Mouse (Mus musculus): ENCODE results near the gene Unk. TPM values are rescaled to one million over a fixed set of nuclear protein-coding genes. Genes with fewer than 3 reads are reported as not detected.

The Unk gene
- polyA plus RNA-seq, 1 experiment = 28.1 TPM

- Histone ChIP-seq H3K4me3 (ENCODE audit: insufficient read depth, low read length) (no peak overlapping the region), H3K4me1 (ENCODE audit: control insufficient read depth, insufficient read depth, low read length) (peaks cover 21% of the 10 kb centered on the region), H3K27ac (ENCODE audit: insufficient read depth, low read depth, low read length) (no peak overlapping the region)
- TF ChIP-seq CTCF (IDR thresholded peaks at IDR 0.05; ENCODE audit: low read depth, low read length) = no peak
- TF ChIP-seq POLR2A (IDR thresholded peaks at IDR 0.05; ENCODE audit: borderline replicate concordance, low read depth, low read length) = no peak
Measured at GRCm38 (mm10) chr11:116103572-116103971, 73.5 kb downstream of the Unk start.

DNA sequence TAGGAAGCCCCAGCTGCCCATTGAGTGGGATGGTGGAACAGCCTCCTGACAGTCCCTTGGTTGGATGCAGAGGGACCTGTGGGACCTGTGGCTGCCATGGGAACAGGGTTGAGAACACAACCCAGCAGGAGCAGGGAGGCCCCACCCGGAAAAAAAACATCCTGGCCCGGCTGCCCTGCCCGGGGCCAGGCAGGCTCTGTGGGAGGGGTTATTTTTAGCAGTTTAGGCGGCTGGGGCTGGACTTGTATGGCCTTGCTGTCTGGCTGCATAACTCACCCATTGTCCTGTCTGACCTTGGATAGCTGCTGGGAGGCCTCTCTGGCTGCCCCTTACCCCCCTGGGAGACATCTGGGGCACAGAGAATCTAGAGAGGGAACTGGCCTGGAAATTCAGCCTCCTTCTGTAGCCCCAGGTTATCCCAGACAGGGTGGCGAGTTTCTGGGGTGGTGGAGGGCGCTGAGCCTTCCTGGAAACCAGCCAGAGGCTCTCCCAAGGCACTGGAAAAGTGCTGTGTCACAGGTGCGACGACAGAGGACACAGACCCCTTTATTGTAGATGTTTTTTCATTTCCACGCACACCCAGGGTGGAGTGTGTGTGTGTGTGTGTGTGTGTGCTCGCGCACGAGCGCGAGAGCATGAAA lies 74.0 kb downstream of the Unk start:
- TF ChIP-seq POLR2A (IDR thresholded peaks at IDR 0.05; ENCODE audit: borderline replicate concordance, low read depth, low read length) (no peak), CTCF (IDR thresholded peaks at IDR 0.05; ENCODE audit: low read depth, low read length) (no peak)
- Histone ChIP-seq H3K4me3 (ENCODE audit: insufficient read depth, low read length) (no peak overlapping the region), H3K27ac (ENCODE audit: insufficient read depth, low read depth, low read length) (no peak overlapping the region), H3K4me1 (ENCODE audit: control insufficient read depth, insufficient read depth, low read length) (peaks cover 23% of the 10 kb centered on the region)

DNA sequence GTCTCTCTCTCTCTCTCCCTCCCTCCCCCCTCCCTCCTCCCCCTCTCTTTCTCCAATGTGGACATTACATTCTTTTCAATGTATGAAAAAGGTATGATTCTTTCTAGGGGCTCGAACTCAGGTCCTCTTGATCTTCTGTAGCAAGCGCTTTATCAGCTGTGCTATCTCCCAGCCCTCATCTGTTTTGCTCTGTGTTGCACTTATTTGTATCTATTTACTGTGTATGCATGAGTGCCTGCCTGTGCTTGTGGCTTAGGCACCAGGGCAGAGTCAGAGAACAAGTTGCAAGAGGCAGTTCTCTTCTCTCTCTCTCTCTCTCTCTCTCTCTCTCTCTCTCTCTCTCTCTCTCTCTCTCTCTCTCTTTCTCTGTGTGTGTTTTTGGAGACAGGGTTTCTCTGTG lies 74.9 kb downstream of the Unk start:
- peaks cover 20% of the 10 kb centered on the region for H3K4me1 ChIP-seq (ENCODE audit: control insufficient read depth, insufficient read depth, low read length)
- no peak overlapping the region for H3K27ac ChIP-seq (ENCODE audit: insufficient read depth, low read depth, low read length)
- no peak for TF ChIP-seq CTCF (IDR thresholded peaks at IDR 0.05; ENCODE audit: low read depth, low read length)
- no peak for TF ChIP-seq POLR2A (IDR thresholded peaks at IDR 0.05; ENCODE audit: borderline replicate concordance, low read depth, low read length)
- H3K4me3 ChIP-seq (ENCODE audit: insufficient read depth, low read length) = no peak overlapping the region

- Histone ChIP-seq H3K4me1 (ENCODE audit: control insufficient read depth, insufficient read depth, low read length) (peaks cover 19% of the 10 kb centered on the region), H3K27ac (ENCODE audit: insufficient read depth, low read depth, low read length) (no peak overlapping the region), H3K4me3 (ENCODE audit: insufficient read depth, low read length) (no peak overlapping the region)
- no peak for TF ChIP-seq CTCF (IDR thresholded peaks at IDR 0.05; ENCODE audit: low read depth, low read length)
- TF ChIP-seq POLR2A (IDR thresholded peaks at IDR 0.05; ENCODE audit: borderline replicate concordance, low read depth, low read length) = no peak
Measured at GRCm38 (mm10) chr11:116106154-116106962, 76.2 kb downstream of the Unk start.

DNA sequence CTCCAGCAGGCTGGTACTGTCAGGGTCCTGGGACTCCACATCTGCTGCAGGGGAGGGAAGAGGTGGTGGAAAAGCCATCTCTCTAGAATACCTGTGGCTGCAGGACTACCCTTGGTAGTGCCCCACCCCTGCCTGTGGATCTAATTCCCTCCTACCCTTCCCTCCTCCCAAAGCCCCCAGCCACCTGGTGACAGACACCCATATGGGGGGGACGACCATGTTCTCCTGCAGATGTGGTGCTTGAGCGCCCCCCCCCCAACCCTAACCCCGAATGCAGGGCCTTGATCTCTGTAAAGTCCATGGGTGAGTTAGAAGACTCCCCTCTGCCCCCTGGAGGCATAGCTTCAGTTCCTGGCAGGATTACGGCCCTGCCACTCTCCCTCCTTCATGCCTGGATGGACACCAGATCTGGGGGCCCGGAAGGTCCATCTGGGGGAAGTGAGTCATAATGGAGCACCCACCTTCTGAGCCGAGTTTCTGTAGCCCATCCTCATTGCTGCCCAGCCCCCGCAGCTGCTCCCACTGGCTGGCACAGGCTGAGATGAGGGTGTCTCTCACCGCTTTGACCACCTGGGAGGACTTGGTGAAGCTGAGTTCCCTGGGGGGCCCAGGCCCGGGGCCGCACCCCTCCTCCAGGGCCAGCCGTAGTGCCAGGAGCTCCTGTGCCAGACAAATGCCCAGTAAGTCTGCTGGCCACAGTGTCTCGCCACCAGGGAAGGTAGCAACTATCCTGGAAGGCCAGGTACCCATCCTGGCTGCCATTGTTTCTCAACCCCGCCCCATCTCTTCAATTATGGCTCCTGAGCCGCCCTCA lies 77.0 kb downstream of the Unk start:
- H3K4me3 ChIP-seq (ENCODE audit: insufficient read depth, low read length) = no peak overlapping the region

DNA sequence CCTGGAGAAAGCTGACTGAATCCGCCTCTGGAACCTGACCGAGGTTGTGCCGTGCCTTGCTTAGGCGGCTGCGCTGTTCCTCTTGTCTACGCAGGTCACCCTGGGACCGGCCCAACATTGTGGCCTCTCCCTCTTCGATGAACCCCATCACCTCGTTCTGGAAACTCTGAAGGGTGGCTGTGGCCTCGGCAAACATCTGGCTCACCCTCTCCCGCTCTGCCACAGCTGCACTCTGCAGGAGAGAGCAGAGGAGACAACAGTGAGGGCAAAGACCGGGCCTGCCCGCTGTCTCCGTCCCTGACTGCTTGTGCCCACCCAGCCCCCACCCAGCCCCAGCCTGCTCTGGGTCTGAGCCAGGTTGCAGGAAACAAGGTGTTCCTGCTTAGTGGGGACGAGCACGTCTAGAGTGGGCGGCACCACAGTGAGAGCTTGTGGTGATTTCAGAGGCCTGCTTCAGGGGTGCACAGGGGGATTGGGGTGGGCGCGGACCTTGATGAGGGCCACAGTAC lies 77.7 kb downstream of the Unk start:
- Histone ChIP-seq H3K4me1 (ENCODE audit: control insufficient read depth, insufficient read depth, low read length) (peaks cover 28% of the 10 kb centered on the region), H3K4me3 (ENCODE audit: insufficient read depth, low read length) (no peak overlapping the region), H3K27ac (ENCODE audit: insufficient read depth, low read depth, low read length) (no peak overlapping the region)
- TF ChIP-seq CTCF (IDR thresholded peaks at IDR 0.05; ENCODE audit: low read depth, low read length) = no peak
- no peak for TF ChIP-seq POLR2A (IDR thresholded peaks at IDR 0.05; ENCODE audit: borderline replicate concordance, low read depth, low read length)

More for the DNA sequence above, 77.0 kb downstream of the Unk start:
- TF ChIP-seq POLR2A (IDR thresholded peaks at IDR 0.05; ENCODE audit: borderline replicate concordance, low read depth, low read length) (no peak), CTCF (IDR thresholded peaks at IDR 0.05; ENCODE audit: low read depth, low read length) (no peak)
- H3K27ac ChIP-seq (ENCODE audit: insufficient read depth, low read depth, low read length) = no peak overlapping the region
- peaks cover 27% of the 10 kb centered on the region for H3K4me1 ChIP-seq (ENCODE audit: control insufficient read depth, insufficient read depth, low read length)

DNA sequence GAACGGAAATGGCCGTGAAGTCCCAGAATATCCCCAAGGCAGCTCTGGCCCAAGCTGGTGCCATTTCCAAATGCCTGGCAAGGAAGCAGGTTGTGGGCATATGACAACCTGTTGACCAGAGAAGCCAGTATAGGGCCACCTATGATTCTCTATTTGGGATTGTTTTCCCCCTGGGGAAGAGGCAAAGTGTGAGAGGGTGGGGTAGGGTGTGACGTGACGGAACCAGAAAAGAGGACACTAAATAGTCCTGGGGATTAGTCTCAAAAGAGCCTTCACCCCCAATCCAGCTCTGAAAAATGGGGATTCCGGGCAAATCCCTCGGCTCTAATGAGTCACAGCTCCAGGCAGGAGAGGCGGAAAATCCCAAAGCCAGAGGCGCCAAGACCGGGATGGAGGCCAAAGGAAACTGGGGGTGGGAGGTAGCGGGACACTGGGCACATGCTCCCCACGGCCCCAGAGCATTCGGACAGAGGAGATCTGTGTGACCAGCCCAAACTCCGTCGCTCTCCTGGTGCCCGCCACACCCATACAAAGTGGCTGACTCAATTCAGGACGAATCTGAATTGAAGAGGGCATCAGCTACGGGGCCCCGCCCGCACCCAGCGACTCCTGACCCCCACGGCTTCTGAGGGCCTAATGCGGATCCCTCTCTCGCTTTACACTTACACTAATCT lies 78.5 kb downstream of the Unk start:
- Histone ChIP-seq H3K27ac (ENCODE audit: insufficient read depth, low read depth, low read length) (no peak overlapping the region), H3K4me1 (ENCODE audit: control insufficient read depth, insufficient read depth, low read length) (peaks cover 28% of the 10 kb centered on the region), H3K4me3 (ENCODE audit: insufficient read depth, low read length) (peak overlapping the region; percentile 90)
- TF ChIP-seq POLR2A (IDR thresholded peaks at IDR 0.05; ENCODE audit: borderline replicate concordance, low read depth, low read length) (no peak), CTCF (IDR thresholded peaks at IDR 0.05; ENCODE audit: low read depth, low read length) (no peak)

GRCm38 (mm10) chr11:116109441-116110081 lies 79.4 kb downstream of the Unk start:
- H3K4me1 ChIP-seq (ENCODE audit: control insufficient read depth, insufficient read depth, low read length) = peaks cover 24% of the 10 kb centered on the region
- peak overlapping the region; percentile 90 for H3K4me3 ChIP-seq (ENCODE audit: insufficient read depth, low read length)
- peak overlapping the region; percentile 99 for H3K27ac ChIP-seq (ENCODE audit: insufficient read depth, low read depth, low read length)
- TF ChIP-seq POLR2A (IDR thresholded peaks at IDR 0.05; ENCODE audit: borderline replicate concordance, low read depth, low read length) = no peak
- TF ChIP-seq CTCF (IDR thresholded peaks at IDR 0.05; ENCODE audit: low read depth, low read length) = no peak

DNA sequence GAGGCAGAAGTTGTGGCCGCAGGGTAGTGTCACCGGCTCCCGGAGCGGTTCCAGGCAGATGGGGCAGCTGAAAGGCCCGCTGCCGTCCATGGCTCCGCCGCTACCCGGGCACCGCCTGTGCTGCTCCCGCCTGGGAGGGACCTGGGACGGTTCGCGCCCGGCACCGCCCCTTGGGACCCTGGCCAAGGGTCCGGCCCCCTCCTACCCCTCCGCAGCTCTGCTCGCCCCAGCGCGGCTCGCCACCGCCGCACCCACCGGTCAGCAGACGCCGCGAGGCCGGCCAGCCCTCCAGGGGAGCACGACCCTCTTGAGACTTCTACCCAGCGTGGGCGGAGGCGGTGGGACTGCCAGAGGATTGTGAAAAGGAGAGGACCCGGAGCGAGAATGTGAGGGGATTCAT lies 80.0 kb downstream of the Unk start:
- Histone ChIP-seq H3K27ac (ENCODE audit: insufficient read depth, low read depth, low read length) (peak overlapping the region; percentile 99), H3K4me3 (ENCODE audit: insufficient read depth, low read length) (peak overlapping the region; percentile 90), H3K4me1 (ENCODE audit: control insufficient read depth, insufficient read depth, low read length) (peaks cover 23% of the 10 kb centered on the region)
- TF ChIP-seq POLR2A (IDR thresholded peaks at IDR 0.05; ENCODE audit: borderline replicate concordance, low read depth, low read length) (no peak), CTCF (IDR thresholded peaks at IDR 0.05; ENCODE audit: low read depth, low read length) (no peak)
